Mouse (Mus musculus) intestine, embryonic 15.5 days (tissue): ENCODE data around the gene Elf2. TPM values are rescaled to one million over a fixed set of nuclear protein-coding genes. Genes with fewer than 3 reads are reported as not detected.

Source experiments
- ATAC-seq: fragments of 200-750 bp; cut with Nextera tagmentation; 2 replicates; pipeline ENCODE4 v1.8.0; 2017; ENCODE audit warnings: moderate TSS enrichment, moderate library complexity
- H3K27ac ChIP-seq: fragments of 300-500 bp; sonication (generic); 2 replicates; pipeline ENCODE4 v1.5.1; 2015; ENCODE audit warnings: mild to moderate bottlenecking, inconsistent platforms
- H3K27me3 ChIP-seq: fragments of 300-500 bp; sonication (generic); replicated peaks from 2 replicates; pipeline ENCODE4 v1.6.1; 2015; ENCODE audit warnings: inconsistent platforms
- H3K36me3 ChIP-seq: fragments of 300-500 bp; sonication (generic); 2 replicates; pipeline ENCODE4 v1.6.1; 2015; ENCODE audit warnings: inconsistent platforms
- H3K4me1 ChIP-seq: fragments of 300-500 bp; sonication (generic); replicated peaks from 2 replicates; pipeline ENCODE4 v1.6.1; 2015; ENCODE audit warnings: inconsistent platforms
- H3K4me2 ChIP-seq: fragments of 300-500 bp; sonication (generic); replicated peaks from 2 replicates; pipeline ENCODE4 v1.6.1; 2015; ENCODE audit warnings: mild to moderate bottlenecking, inconsistent platforms
- H3K4me3 ChIP-seq: fragments of 300-500 bp; sonication (generic); replicated peaks from 2 replicates; pipeline ENCODE4 v1.5.1; 2015; ENCODE audit warnings: inconsistent platforms
- H3K9ac ChIP-seq: fragments of 300-500 bp; sonication (generic); 2 replicates; pipeline ENCODE4 v1.6.1; 2015; ENCODE audit warnings: inconsistent platforms
- H3K9me3 ChIP-seq: fragments of 300-500 bp; sonication (generic); 2 replicates; pipeline ENCODE4 v1.6.1; 2016; ENCODE audit warnings: inconsistent platforms
- WGBS: fragments of 180-500 bp; shearing (Covaris S2); methylation state at CpG from one replicate; pipeline ENCODE4 v1.1.7; 2015; 5-methylcytosine and 5-hydroxymethylcytosine counted together
- polyA plus RNA-seq: library from polyadenylated mRNA; unstranded; fragments of >200 nt; fragmentation: Nextera tagmentation; extraction: Ambion mirVana; gene quantifications from 2 replicates; pipeline ENCODE4 v1.2.1, GENCODE M21; 2015

Elf2 gene
- polyA plus RNA-seq, 1 experiment from 2014 or later, result 62.8 TPM

GRCm38 (mm10) chr3:51210485-51210884 lies 130.0 kb downstream of the Elf2 start:
- H3K27me3 ChIP-seq, result no peaks in the 10 kb centered on the region
- no peak for ATAC-seq
- no peak overlapping the region for H3K4me2 ChIP-seq
- 100% methylated on average over 3 of the region's 3 CpGs for whole genome bisulfite sequencing
- no peaks in the 10 kb centered on the region for H3K4me1 ChIP-seq
- no peak overlapping the region for H3K9ac ChIP-seq
- no peaks in the 10 kb centered on the region for H3K9me3 ChIP-seq
- no peak overlapping the region for H3K4me3 ChIP-seq
- H3K36me3 ChIP-seq, result no peaks in the 10 kb centered on the region
- H3K27ac ChIP-seq, result no peak overlapping the region

- H3K9me3 ChIP-seq, result no peaks in the 10 kb centered on the region
- no peak overlapping the region for H3K4me2 ChIP-seq
- 90% methylated on average over 7 of the region's 7 CpGs for WGBS
- H3K36me3 ChIP-seq, result no peaks in the 10 kb centered on the region
- no peaks in the 10 kb centered on the region for H3K27me3 ChIP-seq
- no peaks in the 10 kb centered on the region for H3K4me1 ChIP-seq
- no peak overlapping the region for H3K27ac ChIP-seq
- no peak overlapping the region for H3K4me3 ChIP-seq
- ATAC-seq, result 0 out of 2 replicates have a peak, but pooled peaks have one; percentile 34
- H3K9ac ChIP-seq, result no peak overlapping the region
Observed at GRCm38 (mm10) chr3:51209503-51210314, 130.8 kb downstream of the Elf2 start.

- H3K27ac ChIP-seq, result no peak overlapping the region
- no peak for ATAC-seq
Observed at GRCm38 (mm10) chr3:51208633-51209032, 131.8 kb downstream of the Elf2 start.

GRCm38 (mm10) chr3:51206521-51206920 lies 133.9 kb downstream of the Elf2 start:
- ATAC-seq, result no peak
- 69% methylated on average over 7 of the region's 7 CpGs for WGBS
- Histone ChIP-seq H3K27me3 (no peaks in the 10 kb centered on the region), H3K4me2 (no peak overlapping the region), H3K27ac (no peak overlapping the region), H3K9ac (no peak overlapping the region), H3K36me3 (no peaks in the 10 kb centered on the region), H3K4me3 (no peak overlapping the region), H3K9me3 (no peaks in the 10 kb centered on the region), H3K4me1 (no peaks in the 10 kb centered on the region)

More at GRCm38 (mm10) chr3:51208633-51209032, 131.8 kb downstream of the Elf2 start:
- H3K9ac ChIP-seq, result no peak overlapping the region
- H3K36me3 ChIP-seq, result no peaks in the 10 kb centered on the region
- no peaks in the 10 kb centered on the region for H3K27me3 ChIP-seq
- H3K9me3 ChIP-seq, result no peaks in the 10 kb centered on the region
- WGBS, result 66% methylated on average over 5 of the region's 5 CpGs
- H3K4me3 ChIP-seq, result no peak overlapping the region
- H3K4me2 ChIP-seq, result no peak overlapping the region
- H3K4me1 ChIP-seq, result no peaks in the 10 kb centered on the region

- no peaks in the 10 kb centered on the region for H3K4me1 ChIP-seq
- ATAC-seq, result no peak
- no peaks in the 10 kb centered on the region for H3K27me3 ChIP-seq
- WGBS, result 79% methylated on average over 14 of the region's 14 CpGs
- H3K9ac ChIP-seq, result no peak overlapping the region
- H3K4me2 ChIP-seq, result no peak overlapping the region
- H3K9me3 ChIP-seq, result no peaks in the 10 kb centered on the region
- H3K36me3 ChIP-seq, result no peaks in the 10 kb centered on the region
- no peak overlapping the region for H3K4me3 ChIP-seq
- H3K27ac ChIP-seq, result no peak overlapping the region
Observed at GRCm38 (mm10) chr3:51204897-51205296, 135.6 kb downstream of the Elf2 start.

GRCm38 (mm10) chr3:51204441-51204840 lies 136.0 kb downstream of the Elf2 start:
- H3K9me3 ChIP-seq, result no peaks in the 10 kb centered on the region
- no peaks in the 10 kb centered on the region for H3K4me1 ChIP-seq
- ATAC-seq, result no peak
- H3K27ac ChIP-seq, result no peak overlapping the region
- 92% methylated on average over 5 of the region's 5 CpGs for WGBS
- H3K4me3 ChIP-seq, result no peak overlapping the region
- H3K36me3 ChIP-seq, result no peaks in the 10 kb centered on the region
- no peaks in the 10 kb centered on the region for H3K27me3 ChIP-seq
- no peak overlapping the region for H3K4me2 ChIP-seq
- no peak overlapping the region for H3K9ac ChIP-seq

- WGBS, result 89% methylated on average over 6 of the region's 6 CpGs
- ATAC-seq, result no peak
- no peak overlapping the region for H3K9ac ChIP-seq
Observed at GRCm38 (mm10) chr3:51203906-51204305, 136.6 kb downstream of the Elf2 start.

More at GRCm38 (mm10) chr3:51203906-51204305, 136.6 kb downstream of the Elf2 start:
- Histone ChIP-seq H3K9me3 (no peaks in the 10 kb centered on the region), H3K4me1 (no peaks in the 10 kb centered on the region), H3K4me3 (no peak overlapping the region), H3K4me2 (no peak overlapping the region), H3K27me3 (no peaks in the 10 kb centered on the region), H3K27ac (no peak overlapping the region), H3K36me3 (no peaks in the 10 kb centered on the region)

Other genes with a start within 250 kb of the Elf2 start
- 7.0 and 7.4 TPM in 2 replicates for gene Noct, start 116.2 kb downstream of the Elf2 start, polyA plus RNA-seq
- gene Mgarp, start 56.1 kb upstream of the Elf2 start, polyA plus RNA-seq, result 4.0 and 7.5 TPM in 2 replicates
- 798 and 916 TPM in 2 replicates for gene Ndufc1, start 68.3 kb upstream of the Elf2 start, polyA plus RNA-seq
- 45.7 and 51.6 TPM in 2 replicates for gene Naa15, start 74.5 kb upstream of the Elf2 start, polyA plus RNA-seq
- 22.0 and 23.4 TPM in 2 replicates for gene Rab33b, start 143.3 kb upstream of the Elf2 start, polyA plus RNA-seq
- gene Setd7, start 220.2 kb upstream of the Elf2 start, polyA plus RNA-seq, result 2.4 and 2.9 TPM in 2 replicates